Mouse (Mus musculus) ovary, postnatal 36 days (tissue): Measurements from ENCODE around the gene Dock8.

Experiments
- DNase-seq: peaks from one replicate; pipeline ENCODE4 v3.0.0; 2022; ENCODE audit warnings: low spot score, mixed read lengths

Gene Dock8

DNA sequence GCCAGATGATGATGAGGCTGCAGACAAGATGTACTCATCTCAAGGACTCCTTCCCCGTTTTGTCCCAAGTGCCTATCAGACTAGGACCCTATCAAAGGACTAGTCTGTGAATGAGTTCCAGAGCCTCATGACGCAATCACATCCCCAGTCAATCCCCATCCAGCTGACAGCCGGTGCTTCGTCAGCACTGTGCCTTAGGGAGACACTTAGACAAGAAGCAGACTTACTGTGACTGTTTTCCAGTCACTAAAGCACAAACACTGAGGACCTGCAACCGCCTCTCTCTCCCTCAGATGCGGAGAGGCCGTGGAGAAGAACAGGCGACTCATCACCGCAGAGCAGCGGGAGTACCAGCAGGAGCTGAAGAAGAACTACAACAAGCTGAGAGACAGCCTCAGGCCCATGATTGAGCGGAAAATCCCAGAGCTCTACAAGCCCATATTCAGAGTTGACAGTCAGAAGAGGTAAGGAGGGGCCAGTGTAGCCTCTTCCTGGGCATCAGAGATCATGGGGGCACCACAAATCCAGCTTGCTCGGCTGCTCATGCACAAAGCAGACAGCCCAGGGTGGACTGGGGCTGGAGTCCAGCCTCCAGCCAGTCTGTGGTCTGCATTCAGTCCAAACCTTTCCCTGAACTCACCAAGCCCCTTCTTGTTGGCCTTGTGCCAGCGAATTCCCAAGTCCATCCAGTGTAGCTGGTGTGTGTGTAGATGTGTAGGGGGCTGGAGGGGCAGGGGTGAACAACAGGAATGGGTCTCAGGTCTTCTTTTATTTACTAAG, 200.9 kb downstream of the Dock8 start:
- DNase-seq: no peak

GRCm38 (mm10) chr19:25203077-25203476, 203.7 kb downstream of the Dock8 start:
- DNase-seq: no peak

DNA sequence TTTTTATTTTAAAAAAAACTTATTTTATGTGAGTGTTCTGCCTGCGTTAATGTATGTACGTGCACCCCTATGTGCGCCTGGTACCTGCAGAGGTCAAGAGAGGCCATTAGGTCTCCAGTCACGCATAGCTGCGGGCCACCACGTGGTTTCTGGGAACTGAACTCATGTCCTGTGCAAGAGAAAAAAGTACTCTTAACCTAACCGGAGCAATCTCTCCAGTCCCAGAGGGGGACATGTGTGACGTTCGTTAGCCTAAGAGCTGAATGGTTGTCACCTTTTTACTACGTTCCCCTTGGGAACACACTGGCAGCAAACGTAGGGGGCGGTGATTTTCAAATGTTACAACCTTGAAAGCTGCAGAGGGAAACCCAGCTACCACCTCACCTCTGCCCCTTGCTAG, 207.6 kb downstream of the Dock8 start:
- DNase-seq: no peak

DNA sequence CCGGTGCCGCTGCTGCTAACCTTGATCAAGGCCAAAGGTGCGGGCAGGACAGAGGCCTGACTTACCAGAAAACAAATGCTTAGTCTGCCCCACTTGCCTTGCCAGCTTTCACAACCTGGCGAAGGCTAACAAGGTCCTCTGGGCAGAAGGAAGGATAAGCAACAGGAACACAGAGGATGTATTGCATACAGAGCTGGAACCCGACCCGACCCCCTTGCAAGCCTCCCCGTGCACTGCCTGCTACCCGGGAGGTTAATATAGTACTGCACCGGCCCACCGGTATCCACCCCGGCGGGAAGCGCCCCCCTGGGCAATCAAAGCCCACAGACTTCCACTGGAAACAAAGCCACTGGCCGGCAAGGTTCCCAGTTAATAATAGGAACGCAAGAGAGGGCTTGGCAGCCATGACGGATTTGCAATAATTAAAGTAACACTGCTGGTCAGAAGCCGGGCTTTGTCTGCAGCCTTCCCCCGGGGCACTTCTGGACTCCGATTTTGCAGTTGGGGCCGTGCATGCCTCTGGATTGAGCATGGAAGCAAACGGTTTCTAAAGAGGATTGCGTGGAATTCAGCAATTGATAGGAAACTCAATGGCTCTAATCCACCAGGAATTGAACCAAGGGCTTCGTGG, 208.5 kb downstream of the Dock8 start:
- no peak for DNase-seq

GRCm38 (mm10) chr19:25208596-25209110, 209.3 kb downstream of the Dock8 start:
- DNase-seq: no peak

GRCm38 (mm10) chr19:25220611-25221010, 221.3 kb downstream of the Dock8 start:
- no peak for DNase-seq

DNA sequence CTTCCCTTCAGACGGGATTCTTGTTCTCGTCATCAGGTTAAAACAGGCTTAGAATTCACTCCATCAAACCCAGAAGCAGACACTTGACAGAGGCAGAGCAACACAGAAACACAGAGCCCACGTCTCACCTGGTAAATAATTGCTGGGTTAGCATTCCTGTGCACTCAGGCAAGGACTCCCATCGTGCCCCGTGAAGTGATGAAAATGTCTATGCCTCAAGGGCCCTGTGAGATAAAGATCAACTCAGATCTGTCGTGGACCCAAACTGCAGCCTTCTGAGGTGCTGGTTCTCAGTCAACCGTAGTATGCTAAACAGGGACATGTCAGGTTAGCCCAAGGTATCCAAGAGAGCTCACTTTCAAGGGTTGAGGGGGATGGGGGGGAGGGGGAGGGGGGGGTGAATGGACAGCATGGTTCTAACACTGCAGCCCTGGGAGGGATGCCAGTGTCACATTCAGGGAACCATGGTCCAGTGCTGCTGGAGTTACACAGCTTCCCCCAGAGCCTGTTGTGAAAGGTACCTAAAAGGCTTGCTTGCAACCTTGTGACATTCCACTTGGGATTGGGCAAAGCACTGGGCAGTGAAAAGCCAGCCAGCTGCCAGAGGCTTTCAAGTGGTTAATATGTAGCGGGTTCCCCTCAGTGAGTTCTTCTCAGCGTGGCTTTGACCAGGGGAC, 222.8 kb downstream of the Dock8 start:
- no peak for DNase-seq

GRCm38 (mm10) chr19:25230058-25230974, 231.0 kb downstream of the Dock8 start:
- DNase-seq: no peak

DNA sequence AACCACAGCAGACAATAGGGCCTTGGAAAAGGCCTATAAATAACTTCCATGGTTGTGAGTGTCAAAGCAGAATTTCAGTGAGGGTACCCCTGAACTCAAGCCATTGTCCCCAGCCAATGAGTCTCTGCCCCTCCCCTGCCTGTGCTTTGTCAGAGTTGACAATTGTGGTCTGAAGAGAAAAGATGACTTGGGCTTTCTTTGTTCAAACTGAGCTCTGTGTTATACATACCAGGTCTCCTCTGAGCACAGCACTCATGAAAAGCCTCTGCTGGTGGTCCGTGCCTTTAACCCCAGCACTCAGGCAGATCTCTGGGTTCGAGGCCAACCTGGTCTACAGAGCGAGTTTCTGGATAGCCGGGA, 231.6 kb downstream of the Dock8 start:
- no peak for DNase-seq

DNA sequence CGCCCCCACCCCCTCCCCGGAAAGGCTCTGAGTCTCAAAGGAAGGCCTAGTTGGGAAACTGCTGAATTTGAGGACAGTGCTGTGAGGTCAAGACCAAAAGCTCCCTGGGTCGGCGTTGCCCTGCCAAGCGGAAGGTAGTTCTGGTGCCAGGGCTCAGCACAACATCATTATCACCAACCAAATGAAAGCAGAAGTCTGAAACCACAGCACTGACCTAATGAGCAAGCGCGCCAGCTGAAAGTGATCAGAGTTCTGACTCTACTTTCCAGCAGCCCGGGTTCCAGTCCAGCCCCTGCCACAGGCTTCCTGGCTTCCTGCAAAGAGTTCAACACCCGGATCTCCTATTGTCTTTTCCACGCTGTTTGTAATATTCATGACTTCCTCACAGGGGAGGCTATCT, 232.7 kb downstream of the Dock8 start:
- DNase-seq: no peak

DNA sequence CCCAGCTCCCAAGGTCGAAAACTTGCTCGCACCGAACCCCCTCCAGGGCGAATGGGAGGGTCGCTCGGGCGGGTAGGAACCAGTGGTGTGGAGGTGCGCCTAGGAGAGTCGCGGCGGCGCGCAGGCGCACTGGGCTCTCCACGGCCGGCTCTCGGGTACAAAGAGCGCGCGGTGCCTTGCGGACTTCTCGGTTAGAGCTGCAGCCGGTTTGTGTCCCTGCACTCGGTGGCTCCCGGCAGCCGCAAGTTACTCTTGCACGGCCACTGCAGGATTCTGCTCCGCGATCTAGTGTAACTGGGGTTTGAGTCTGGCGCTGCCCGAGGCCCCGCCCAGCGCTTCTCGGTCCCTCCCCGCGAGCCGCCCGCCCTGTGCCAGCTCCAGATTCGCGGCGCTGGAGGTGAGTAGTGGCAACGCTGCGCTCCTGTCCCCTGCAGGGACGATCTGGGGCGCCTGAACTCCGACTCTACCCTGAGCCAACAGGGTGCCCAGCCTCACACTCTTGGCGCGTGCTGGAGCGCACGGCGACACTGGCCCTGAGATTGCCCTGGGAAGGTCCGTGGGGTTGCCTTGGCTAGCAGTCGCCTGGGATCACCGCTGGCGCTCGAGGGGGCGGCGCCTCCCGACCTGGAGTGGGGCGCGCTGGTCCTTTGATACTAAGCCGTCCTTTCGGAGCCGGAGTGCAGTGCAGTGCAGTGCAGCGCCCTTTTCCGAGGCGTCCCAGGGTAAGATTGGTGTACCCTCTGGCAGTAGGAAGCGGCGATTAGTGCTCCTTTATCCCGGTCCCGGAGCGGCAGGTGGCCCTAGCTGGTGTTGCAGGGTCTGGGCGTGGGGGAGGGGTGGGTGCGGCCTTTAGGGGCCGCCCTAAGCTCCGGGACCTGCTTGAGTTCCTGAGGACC, 237.5 kb downstream of the Dock8 start, which contains the start of gene Kank1:
Gene Kank1, plus strand, starts transcription at position 380 of the 896 bp plus-strand sequence.
- peak; percentile 82 for DNase-seq

GRCm38 (mm10) chr19:25237492-25238040, 238.2 kb downstream of the Dock8 start:
- peak; percentile 73 for DNase-seq

- no peak for DNase-seq
Measured at GRCm38 (mm10) chr19:25238121-25238520, 238.8 kb downstream of the Dock8 start.

GRCm38 (mm10) chr19:25243566-25243965, 244.2 kb downstream of the Dock8 start:
- DNase-seq: no peak

- DNase-seq: no peak
Measured at GRCm38 (mm10) chr19:25246062-25246461, 246.7 kb downstream of the Dock8 start.

- DNase-seq: no peak
Measured at GRCm38 (mm10) chr19:25247858-25248552, 248.7 kb downstream of the Dock8 start.

- no peak for DNase-seq
Measured at GRCm38 (mm10) chr19:25249230-25249629, 249.9 kb downstream of the Dock8 start.

DNA sequence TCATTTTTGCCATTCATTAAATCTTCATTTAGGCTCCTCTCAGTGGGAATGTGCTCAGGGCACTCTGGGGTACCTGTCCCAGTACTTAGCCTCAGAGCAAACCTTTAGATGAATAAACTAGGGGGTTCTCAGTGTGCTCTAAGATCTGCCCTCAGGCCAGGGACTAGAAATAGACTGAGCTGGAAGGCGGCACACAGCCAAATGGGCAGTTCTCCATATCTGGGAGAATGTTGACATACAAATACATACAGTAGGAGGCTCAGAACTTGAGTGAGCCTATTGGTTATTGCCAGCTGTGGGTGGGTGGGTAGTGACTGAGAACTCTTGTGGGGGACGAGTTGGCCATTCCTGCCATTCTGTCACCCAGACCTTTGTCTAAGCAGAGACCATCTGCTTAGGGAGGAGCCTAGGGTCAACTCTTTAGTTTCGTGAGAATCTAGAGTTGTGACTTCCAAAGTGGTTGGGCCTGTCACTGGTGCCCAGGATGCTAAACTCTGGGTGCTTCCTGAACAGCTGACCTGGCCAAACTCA, 252.3 kb downstream of the Dock8 start:
- DNase-seq: no peak
